Mouse (Mus musculus) lung, postnatal 0 days (tissue): ENCODE data around the gene Cxcl10.

Source experiments
- CTCF ChIP-seq: IDR thresholded peaks from 2 replicates; pipeline ENCODE4 v1.5.1; 2016; ENCODE audit warnings: antibody characterized with exemption, mild to moderate bottlenecking
- EP300 ChIP-seq: IDR thresholded peaks from 2 replicates; pipeline ENCODE4 v1.6.1; 2016; ENCODE audit warnings: antibody characterized with exemption, mild to moderate bottlenecking, control low read depth

DNA sequence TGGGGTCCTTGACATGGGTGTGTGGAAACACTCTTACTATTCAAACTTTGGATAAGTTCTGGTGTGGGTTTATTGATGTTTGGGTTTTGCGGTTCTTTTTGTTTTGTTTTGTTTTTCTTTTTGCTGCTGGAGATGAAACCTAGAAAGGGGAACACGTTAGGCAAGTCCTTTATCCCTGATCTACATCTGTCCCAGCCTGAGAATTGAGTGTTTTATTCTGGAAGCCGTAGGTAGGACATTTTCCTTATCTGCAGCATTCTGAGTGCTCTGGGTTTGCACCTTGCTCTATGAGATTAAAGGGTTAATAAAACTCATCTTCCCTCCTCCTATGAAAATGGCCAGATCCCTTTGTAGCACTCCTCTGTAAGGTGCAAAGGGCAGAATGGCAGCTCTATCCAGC is 47.1 kb upstream of the Cxcl10 start:
- TF ChIP-seq CTCF = no peak
- no peak for TF ChIP-seq EP300
